Mouse (Mus musculus): ENCODE measurements around the gene Hmx3.

Gene Hmx3

DNA sequence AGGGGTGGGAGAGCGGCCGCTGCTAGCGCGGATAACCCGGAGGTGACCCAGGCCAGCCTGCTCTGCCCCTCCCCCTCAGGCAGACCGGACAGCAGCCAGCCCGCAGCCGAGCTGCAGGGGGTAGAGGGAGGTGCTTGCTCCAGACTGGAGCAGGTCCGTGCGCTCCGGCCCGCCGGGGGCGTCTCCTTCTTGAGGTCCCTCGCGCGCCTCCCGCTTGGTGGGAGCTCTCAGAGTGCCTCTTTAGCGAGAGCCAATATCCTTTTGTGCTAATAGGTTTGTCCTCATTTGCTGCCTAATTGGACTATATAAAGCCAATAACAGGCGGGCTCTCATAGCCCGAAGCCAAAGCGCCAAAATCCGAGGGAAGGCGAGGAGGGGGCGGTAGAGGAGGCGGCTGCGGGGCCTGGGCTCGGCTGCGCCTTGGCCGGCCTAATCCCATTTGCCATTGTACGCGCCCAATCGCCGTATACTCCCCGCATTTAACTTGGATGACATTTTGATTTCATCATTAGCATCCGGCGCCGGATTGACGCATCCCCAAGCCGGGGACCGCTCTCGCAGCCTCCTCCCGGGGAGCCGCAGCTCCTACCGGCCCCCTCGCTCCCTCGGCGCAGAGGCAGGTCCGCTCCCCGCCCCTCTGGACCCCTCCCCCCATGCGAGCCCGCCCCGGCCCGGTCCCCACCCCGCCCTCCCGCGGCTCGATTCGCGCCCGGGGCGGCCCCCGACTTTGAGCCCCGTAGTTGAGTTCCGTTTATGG lies at the start of gene Hmx3:
TSS of gene Hmx3 (plus strand) at position 753 of the 757 bp plus-strand sequence.
- DNase-seq, result peak in 1 of 2 experiments; percentile 39

DNA sequence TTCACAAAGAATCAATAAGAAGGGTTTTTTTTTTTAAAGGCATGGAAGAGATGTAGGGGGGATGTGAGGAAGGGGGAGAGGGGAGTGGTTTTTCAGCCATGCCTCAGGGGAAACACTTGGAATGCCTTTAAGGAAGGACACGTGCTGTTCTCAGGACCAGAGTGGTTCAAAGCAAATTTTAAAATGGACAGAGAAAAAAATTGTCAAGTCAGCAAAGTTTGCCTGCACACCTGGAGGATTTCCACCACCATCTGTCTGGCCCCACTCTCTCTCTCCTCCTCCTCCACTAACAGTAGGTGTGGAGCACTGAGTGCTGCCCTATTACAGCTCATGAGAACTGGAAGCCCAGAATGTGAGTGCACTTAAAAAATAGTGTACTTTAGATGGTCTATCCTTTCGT lies 38.9 kb upstream of the Hmx3 start:
- DNase-seq, result no peak

DNA sequence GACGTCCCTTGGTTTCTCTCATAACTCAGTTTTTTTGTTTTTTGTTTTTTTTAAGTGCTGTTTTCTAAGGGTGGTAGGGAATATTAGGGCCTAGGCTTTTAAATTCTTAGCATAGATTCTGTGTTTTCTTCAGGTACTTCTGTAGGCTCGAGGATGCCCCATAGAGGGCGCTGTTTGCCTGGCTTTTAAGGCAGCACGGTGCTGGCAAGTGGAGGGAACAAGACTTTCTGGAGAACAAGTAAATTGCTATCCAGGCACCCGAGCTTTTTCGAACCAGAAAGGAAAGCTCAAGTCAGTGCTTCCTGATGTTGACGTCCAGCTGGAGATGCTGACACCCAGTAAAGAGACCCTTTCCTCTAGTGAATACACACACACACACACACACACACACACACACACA lies 2.7 kb upstream of the Hmx3 start:
- peak; percentile 90 for DNase-seq

DNA sequence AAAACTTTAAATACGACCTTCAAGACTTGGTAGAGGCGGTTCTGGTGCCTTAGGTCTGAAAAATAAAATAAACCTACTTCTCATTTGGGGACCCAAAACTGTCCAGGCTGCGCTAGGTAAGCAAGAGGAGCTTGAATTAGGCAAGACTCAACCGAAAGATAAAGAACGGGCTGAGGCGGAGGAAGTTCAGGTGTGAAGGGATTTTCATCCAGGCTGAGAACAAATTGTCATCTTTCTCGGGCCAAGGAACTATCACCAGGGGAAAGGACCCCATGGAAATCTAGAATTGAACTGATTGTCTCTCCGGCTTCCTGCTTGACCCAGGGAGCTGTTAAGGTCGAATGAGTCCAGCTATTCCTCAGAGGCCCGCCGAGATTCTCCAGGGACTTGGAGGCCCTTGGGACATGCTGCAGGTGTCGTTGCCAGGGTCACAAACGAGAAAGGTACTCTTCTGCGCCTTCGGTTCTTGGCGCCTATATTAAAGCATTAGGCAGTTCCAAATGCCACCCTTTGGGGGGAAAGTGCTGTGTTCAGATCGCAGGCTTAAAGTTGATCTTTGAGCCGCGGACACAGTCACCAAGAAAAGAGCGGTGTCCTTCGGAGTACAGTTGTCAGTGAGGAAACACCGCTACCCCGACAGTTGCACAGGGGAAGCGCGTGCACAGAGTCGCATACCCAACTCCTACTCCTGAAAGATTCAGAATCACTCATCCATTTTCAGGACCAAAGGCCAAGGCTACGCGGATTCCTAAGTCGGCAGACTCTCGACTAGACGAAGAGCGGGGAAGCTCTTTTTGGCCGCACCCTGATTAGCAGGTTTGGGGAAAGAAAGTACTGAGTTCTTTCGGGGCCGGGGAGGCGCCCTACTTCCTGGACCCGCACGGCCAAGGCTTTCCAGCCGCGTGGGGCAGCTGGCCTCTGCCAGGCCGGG lies 1.2 kb upstream of the Hmx3 start:
- DNase-seq, result peak; percentile 22 to 45

DNA sequence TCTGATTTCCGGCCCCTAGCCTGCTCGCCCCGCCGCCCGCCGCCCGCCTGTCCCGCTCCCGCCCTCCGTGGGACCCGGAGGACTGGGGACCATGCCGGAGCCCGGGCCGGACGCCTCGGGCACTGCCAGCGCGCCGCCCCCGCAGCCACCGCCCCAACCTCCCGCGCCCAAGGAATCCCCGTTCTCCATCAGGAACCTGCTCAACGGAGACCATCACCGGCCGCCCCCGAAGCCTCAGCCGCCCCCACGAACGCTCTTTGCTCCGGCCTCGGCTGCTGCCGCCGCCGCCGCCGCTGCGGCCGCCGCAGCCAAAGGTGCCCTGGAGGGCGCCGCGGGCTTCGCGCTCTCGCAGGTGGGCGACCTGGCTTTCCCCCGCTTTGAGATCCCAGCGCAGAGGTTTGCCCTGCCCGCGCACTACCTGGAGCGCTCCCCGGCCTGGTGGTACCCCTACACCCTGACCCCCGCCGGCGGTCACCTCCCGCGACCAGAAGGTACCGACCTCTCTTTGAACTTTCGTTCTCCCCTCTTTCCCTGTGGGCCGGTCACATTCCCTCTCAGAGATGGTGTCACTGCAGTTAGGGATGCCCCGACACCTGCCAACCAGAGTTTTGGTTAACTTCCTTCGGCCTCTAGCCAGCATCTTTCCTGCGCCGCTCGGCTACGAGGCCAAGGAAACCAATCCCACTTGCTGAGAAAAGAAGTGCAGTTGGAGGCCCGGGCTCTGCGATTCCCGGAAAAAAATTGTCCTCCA lies 380 bp downstream of the Hmx3 start:
- DNase-seq, result peak; percentile 32 to 43

DNA sequence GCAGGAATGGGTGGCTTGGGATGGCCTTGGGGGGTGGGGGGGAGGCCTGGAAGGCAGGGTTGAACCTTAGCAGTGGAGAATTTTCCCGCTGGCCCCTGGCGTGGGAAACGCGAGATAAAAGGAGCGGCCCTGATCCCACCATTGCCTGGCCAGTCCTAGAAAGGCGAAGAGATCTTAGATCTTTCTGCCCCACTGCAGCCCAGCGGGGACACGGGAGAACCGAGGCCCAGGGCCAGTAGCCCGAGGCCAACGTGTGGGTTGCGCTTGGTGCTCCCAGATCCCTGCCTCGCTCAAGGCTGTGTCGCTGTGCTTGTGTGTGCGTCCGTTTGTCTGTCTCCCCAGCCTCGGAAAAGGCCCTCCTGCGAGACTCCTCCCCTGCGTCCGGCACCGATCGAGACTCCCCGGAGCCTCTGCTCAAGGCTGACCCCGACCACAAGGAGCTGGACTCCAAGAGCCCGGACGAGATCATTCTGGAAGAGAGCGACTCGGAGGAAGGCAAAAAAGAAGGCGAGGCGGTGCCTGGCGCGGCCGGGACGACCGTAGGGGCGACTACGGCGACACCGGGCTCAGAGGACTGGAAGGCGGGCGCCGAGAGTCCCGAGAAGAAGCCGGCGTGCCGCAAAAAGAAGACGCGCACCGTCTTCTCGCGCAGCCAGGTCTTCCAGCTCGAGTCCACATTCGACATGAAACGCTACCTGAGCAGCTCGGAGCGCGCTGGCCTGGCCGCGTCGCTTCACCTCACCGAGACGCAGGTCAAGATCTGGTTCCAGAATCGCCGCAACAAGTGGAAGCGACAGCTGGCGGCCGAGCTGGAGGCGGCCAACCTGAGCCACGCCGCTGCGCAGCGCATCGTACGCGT lies 1.2 kb downstream of the Hmx3 start:
- DNase-seq, result peak; percentile 41 to 58

DNA sequence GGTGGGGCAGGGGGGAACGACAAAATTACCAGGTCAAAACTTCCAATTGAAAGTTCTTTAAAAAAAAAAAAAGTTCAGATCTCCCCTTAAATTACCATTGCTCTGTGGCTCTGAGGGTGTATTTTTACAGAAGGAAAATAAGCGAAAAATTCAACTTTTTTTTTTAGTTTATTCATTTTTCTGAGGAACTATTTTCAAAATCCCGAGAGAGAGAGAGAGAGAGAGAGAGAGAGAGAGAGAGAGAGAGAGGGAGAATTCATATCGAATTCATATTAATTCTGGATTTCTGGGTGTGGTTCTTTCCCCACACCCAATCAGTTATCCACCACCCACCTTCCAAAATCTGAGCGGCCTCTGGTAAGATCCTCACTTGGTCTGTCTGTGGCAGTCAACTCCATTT lies 2.2 kb downstream of the Hmx3 start:
- peak in 1 of 2 experiments; percentile 13 for DNase-seq

DNA sequence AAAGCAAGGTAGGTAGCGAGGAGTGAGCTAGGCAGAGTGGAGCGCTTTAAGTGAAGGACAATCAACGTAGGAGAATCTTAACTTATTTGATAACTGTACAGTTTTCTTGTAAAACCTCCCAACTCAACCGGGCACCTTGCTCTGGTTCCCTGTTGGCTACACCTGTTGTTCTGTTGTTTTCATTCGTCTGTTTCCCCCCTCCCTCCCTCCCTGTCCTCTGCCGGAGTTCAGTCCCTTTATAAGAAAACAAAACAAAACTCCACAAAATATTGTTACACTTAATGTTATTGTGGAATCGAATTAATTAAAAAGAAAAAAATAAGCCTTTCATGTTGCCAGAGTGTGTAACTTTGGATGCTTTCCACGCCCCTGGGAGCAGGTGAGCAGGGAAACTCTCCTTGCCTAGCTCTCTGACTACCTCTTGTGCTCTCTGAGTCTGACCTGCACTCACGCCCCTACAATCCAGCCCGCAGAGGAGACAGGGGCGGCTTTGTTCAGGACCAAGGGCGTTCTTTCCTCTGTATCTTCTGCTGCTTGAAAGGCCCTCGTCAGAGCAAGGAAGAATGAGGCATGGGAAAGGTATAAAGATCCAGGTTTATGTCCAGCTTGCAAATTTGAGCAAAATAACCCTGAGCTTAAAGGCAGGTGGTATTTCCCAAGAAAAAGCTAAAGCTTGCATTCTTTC lies 3.2 kb downstream of the Hmx3 start:
- peak; percentile 3 to 19 for DNase-seq

DNA sequence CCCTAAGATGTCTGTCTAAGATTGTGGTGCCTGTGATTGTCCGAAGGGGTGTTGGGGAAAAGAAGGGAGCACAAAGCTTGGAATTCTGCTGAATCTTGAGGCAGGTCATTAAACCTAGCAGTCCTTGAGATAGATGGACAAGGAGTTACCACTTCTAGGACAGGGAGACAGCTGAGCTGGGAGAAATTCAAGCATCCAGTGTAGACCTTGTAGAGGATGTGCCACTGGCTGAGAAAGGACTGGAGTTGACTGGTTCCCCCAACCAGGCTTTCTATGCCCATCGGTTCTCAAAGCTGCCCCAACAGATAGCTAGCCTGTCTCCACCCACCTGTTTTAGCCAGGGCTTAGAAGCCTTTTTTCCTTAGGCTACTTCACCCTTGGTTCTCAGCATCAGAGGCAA lies 3.8 kb downstream of the Hmx3 start:
- peak in 1 of 2 experiments; percentile 16 for DNase-seq

DNA sequence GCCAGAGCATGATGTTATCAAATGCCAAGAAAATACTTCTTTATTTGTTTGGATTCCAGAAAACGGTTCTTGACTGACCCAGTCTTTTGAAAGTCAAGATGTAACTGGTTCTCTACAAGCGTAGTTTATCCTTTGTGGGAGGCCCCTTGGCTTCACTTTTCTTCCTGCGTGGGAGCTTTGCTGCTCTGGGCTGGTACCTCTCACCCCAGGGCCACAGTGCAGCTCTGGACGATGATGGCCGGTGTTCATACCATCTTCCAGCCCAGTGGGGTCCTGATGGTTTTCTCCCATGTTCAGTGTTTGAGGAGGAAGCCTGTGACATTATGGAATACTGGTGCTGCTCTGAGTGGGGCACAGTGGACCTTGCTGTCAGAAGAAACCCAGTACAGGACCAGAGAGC lies 4.8 kb downstream of the Hmx3 start:
- DNase-seq, result peak; percentile 7 to 8

DNA sequence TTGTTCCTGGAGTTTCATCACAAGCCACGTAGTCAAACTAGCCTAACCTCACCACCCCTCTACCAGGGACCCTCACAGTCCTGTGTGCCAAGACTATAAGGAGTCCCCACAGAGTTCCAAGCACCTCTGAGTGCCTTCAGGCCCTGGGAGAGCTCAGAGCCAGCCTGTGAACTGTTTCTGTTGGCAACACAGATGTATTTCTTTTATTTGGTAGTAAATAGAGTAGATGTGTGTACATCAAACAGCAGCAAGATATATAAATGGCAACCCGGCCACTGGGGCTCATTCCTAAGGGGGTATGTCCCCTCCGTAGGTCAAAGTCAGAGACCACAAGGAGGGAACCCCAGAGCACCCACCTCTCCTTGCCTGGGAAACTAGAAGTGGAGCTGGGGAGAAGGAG lies 5.8 kb downstream of the Hmx3 start, which contains the start of gene Hmx2:
TSS of gene Hmx2 (plus strand) at position 301 of the 400 bp plus-strand sequence.
- DNase-seq, result peak; percentile 11 to 21

DNA sequence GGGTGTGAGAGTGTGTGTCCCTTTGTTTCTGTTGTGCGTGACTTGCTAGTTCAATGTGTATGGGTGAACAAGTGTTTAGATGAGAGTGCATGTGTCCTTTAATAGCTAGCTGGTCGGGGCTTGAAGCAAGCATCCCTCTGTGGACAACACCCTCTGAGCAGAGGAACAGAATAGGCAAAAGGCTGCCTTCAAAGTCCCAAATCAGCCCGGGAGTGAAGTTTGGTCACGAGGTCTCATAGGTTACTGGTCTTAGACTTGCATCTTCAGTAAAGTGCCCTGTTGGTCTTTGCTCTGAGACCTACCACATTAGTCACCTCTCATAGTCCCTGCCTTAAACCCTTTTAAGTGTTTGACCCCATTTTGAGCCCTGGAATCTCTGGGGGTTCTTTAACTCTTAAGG lies 8.8 kb downstream of the Hmx3 start:
- DNase-seq, result peak; percentile 22 to 30

DNA sequence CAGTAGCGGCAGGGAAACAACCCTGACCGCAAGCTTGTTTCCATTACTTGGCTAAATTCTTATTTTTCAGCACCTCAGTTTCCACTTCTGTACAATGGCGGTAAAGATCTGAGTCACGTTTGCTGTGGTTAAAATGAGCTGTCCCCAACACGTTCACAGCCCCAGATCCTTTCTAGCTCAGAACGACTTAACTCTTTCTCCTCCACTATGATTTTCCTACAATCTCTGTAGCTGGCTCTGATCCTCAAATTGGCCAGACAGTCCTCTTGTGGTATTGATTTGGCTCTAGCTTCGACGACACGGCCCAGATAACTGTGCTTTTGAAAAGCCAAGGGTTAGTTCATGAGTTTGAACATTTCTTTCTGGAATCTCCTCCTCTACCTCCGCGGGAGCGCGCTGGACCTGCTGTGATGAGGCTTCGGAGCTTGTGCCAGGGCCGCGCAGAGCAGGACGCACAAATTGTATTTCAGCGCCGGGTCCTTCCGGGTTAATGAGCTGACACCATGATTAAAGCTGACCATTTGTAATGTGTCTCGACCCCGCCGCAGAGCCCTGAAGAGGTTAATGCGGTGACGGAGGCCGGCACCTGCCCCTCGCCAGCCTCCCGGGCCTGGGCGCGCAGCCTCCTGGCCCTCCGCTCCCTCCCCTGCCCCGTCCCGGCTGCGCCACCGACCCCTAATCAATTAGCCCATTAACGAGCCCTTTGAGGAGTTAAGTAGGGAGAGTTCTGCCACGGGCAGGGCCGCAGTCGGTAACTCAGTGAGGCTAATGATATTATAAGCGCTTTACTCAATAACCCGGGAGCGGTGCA lies 9.5 kb downstream of the Hmx3 start:
- DNase-seq, result peak; percentile 10 to 23

DNA sequence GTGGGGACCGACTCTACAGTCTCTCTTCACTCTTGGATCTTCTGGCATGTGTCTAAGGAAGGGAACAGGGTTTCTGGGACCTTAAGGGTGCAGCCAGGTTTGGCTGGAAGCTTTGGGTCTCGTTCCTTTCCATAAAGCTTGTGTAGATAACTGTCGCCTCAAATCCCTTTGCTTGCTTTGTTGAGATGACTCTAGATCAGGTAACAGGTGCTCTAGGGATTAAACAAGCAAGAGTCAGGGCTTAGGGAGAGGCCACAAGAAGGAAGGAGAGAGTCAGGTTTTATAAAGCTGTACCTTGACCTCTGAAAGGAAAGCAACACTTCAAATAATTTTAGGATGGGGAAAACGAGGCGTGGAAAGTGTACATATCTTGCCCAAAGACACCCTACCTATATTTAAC lies 10.1 kb downstream of the Hmx3 start:
- peak in 1 of 2 experiments; percentile 9 for DNase-seq

DNA sequence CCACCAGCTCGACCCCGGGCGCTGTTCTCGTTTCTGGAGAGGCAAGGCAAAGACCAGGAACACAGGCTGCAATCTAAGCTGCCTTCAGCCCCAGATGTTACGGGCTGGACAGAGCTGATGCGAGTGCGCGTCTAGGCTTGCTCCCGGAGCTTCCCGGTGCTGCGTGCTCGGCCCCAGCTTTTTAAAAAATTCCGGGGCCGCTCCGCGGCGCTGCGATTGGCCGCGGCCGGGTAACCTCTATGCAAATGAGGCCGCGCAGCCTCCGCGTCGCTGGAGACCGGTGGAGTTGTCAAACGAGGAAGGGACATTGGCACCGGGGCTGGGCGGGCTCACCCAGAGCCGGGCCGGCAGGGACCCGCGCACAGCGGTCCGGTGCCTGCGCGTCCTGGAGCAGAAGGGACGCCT lies 11.1 kb downstream of the Hmx3 start:
- peak; percentile 67 to 71 for DNase-seq

DNA sequence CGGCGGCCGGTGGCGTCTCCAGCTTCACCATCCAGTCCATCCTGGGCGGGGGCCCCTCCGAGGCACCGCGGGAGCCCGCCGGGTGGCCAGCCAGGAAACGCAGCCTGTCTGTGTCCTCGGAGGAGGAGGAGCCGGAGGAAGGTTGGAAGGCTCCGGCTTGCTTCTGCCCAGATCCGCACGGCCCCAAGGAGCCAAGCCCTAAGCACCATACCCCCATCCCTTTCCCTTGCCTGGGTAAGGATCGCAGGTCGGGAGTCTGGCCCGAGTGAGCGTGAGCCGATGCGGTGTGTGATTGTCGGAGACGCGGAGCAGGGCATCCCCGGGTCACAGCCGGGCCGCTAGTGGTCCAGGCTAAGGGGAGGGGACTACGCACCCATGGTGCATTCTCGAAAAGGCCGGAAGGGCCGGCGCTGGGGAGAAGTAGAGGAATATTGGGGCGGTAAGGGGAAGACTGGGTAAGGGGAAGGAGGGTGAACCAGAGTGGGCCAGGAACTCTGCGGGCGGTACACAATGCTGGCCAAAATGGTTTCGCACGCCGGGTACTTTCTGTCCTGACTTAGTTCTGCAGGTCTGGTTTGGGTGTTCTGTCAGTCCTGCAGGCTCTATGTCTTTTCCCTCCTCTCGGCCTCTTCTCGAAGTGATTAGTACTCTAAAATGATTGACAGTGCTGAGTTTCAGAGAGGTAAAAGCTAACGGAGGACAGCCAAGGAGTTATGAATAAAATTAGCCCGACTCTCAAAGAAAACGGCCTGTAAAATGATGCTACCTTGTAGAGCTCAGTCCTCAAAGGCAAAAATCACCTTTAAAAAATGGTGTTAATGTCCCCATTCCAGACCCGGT lies 11.9 kb downstream of the Hmx3 start:
- DNase-seq, result peak; percentile 47 to 55

DNA sequence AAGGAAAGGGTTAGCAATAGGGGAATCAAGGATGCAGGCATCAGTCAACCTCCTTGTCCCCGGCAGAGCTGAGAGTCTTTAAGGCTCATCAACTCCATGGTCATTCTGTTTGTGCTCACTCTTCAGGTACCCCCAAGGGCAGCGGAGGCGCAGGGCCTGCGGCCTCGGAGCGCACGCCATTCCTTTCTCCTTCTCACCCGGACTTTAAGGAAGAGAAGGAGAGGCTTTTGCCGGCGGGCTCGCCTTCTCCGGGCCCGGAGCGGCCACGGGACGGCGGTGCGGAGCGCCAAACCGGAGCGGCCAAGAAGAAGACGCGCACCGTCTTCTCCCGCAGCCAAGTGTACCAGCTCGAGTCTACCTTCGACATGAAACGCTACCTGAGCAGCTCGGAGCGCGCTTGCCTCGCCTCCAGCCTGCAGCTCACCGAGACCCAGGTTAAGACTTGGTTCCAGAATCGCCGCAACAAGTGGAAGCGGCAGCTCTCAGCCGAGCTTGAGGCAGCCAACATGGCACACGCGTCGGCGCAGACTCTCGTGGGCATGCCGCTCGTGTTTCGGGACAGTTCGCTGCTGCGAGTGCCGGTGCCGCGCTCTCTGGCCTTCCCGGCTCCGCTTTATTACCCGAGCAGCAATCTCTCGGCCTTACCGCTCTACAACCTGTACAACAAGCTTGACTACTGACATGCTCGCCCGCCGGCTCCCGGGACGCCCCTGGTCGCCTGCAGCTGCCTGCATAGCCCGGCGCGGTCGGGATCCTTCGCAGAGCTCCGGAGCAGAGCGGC lies 12.8 kb downstream of the Hmx3 start:
- DNase-seq, result peak; percentile 57 to 68

DNA sequence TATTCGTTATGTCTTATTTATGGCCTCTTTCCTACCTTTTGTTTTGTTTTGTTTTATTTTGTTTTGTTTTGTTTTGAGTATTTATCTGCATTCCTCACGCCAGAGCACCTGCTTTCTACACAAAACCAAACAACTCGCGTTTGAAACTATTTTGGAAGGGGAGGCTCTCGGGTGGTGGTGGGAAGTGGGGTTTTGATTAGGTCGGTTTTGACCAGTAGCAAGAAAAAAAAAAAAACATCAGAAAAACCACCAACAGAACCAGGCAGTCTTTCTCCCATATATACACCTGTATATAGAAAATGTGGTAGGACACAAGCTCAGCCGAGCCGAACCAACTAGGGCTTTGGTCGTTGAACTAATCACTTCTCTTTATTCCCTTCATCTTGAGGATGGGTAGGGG lies 13.4 kb downstream of the Hmx3 start:
- DNase-seq, result no peak

Measured in B cell, adult 2 months (primary cell).